Mouse (Mus musculus) testis, adult 2 months (tissue): ENCODE measurements around the gene Gnao1. TPM values are rescaled to one million over a fixed set of nuclear protein-coding genes. Genes with fewer than 3 reads are reported as not detected.

ENCODE experiments used
- H3K27ac ChIP-seq: fragments of 200-500 bp; 2 replicates; pipeline ENCODE4 v1.5.1; 2012; ENCODE audit warnings: low read depth, low read length; ENCODE audit not compliant: control insufficient read depth, insufficient read depth
- H3K27me3 ChIP-seq: fragments of 200-500 bp; 2 replicates; pipeline ENCODE4 v1.6.1; 2012; ENCODE audit warnings: mild to moderate bottlenecking, low read length, moderate library complexity; ENCODE audit not compliant: control insufficient read depth, insufficient read depth
- H3K36me3 ChIP-seq: fragments of 200-500 bp; 2 replicates; pipeline ENCODE4 v1.6.1; 2012; ENCODE audit warnings: mild to moderate bottlenecking, low read length; ENCODE audit not compliant: control insufficient read depth, insufficient read depth
- H3K4me1 ChIP-seq: fragments of 200-500 bp; 2 replicates; pipeline ENCODE4 v1.6.1; 2012; ENCODE audit warnings: low read length; ENCODE audit not compliant: control insufficient read depth, insufficient read depth
- H3K4me3 ChIP-seq: fragments of 200-500 bp; 2 replicates; pipeline ENCODE4 v1.5.1; 2012; ENCODE audit warnings: low read depth, mild to moderate bottlenecking, low read length, moderate library complexity, mixed read lengths; ENCODE audit not compliant: control insufficient read depth
- CTCF ChIP-seq: fragments of 200-500 bp; IDR thresholded peaks from 2 replicates; pipeline ENCODE4 v1.5.1; 2012; ENCODE audit warnings: low read depth, mild to moderate bottlenecking, inconsistent platforms, low read length, moderate library complexity; ENCODE audit not compliant: control insufficient read depth, insufficient read depth, insufficient replicate concordance
- POLR2A ChIP-seq: fragments of 200-500 bp; IDR thresholded peaks from 2 replicates; pipeline ENCODE4 v1.6.1; 2012; ENCODE audit warnings: low read depth, mild to moderate bottlenecking, inconsistent platforms, low read length, moderate library complexity; ENCODE audit not compliant: control insufficient read depth
- polyA plus RNA-seq: library from polyadenylated mRNA; depleted of rRNA; stranded (reverse); fragments of >200 nt; gene quantifications from 2 replicates; pipeline ENCODE4 v1.2.3, GENCODE M21; 2012

The Gnao1 gene
- polyA plus RNA-seq, 1 experiment: 27.0 TPM

DNA sequence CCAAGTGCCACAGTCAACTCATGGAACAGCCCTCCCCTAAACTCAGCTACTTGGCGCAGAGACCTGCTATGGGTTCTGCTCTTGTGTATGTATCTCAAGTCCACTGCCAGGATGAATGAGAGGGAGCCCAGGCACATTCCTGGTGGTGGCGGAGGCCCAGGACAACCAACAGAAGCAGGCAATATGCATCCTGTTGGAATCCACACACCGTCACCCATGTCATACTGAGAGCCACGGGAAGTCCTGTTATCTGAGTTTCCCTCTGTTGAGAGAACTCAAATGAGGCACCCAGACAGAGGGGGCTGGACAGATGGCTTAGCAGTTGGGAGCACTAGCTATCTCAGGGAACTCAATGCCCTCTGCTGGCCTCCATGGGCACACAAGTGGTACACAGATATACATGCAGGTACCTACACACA is 131.9 kb downstream of the Gnao1 start:
- H3K4me1 ChIP-seq: no peaks in the 10 kb centered on the region
- no peaks in the 10 kb centered on the region for H3K27me3 ChIP-seq
- TF ChIP-seq POLR2A (no peak), CTCF (no peak)
- H3K36me3 ChIP-seq: no peaks in the 10 kb centered on the region
- H3K27ac ChIP-seq: no peak overlapping the region
- no peak overlapping the region for H3K4me3 ChIP-seq

DNA sequence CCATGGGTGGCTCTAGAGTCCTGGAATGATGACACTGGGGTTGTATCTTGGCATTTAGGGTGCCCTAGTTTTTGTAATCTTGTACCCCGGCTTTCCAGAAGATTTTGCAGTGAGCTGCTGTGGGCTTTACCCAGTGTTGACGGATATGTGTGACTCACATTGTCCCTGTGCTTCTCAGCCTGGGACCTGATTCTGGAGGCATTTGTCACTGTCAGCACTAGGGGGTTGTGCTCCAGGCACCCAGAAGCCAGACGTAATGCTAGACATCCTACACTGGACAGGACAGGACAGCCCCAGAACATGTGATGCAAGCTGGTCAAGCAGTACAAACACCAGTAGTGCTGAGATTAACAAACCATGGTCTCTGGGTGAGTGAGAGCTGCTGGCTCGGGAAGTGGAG is 136.0 kb downstream of the Gnao1 start:
- TF ChIP-seq CTCF: no peak
- TF ChIP-seq POLR2A: no peak
- Histone ChIP-seq H3K27ac (no peak overlapping the region), H3K4me3 (no peak overlapping the region), H3K36me3 (no peaks in the 10 kb centered on the region), H3K27me3 (no peaks in the 10 kb centered on the region), H3K4me1 (no peaks in the 10 kb centered on the region)

DNA sequence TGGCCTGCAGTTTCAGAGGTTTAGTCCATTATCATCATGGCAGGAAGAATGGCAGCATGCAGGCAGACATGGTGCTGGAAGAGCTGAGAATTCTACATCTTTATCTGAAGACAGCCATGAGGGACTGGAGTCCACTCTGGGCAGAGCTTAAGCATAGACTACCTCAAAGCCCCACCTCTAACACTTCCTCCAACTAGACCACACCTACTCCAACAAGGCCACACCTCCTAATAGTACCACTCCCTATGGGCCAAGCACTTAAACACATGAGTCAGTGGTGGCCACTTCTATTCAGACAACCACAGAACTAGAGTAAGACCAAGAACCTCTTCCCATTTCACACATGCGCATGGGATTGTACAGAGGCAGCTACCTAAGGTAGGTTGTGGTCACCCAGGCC is 136.6 kb downstream of the Gnao1 start:
- Histone ChIP-seq H3K4me1 (no peaks in the 10 kb centered on the region), H3K27ac (no peak overlapping the region), H3K4me3 (no peak overlapping the region), H3K27me3 (no peaks in the 10 kb centered on the region), H3K36me3 (no peaks in the 10 kb centered on the region)
- TF ChIP-seq CTCF (no peak), POLR2A (no peak)

DNA sequence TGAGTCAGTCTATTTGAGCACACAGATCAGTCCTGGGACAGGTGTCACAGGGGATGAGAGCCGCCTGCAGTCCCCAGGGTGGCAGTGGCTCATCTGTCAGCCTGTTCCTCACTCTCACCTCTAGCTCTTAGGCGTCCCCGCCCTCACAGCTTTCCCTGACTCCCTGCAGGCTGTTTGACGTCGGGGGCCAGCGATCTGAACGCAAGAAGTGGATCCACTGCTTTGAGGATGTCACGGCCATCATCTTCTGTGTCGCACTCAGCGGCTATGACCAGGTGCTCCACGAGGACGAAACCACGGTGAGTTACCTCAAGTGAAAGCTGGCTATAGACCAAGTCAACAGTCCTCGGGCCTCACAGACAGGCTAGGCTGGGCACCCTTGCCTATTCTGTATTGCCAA is 140.4 kb downstream of the Gnao1 start:
- no peak overlapping the region for H3K27ac ChIP-seq
- TF ChIP-seq POLR2A: no peak
- no peak for TF ChIP-seq CTCF
- H3K4me3 ChIP-seq: no peak overlapping the region
- no peaks in the 10 kb centered on the region; the same call in 1 of the 2 replicates for H3K36me3 ChIP-seq
- H3K4me1 ChIP-seq: no peaks in the 10 kb centered on the region
- no peaks in the 10 kb centered on the region for H3K27me3 ChIP-seq

DNA sequence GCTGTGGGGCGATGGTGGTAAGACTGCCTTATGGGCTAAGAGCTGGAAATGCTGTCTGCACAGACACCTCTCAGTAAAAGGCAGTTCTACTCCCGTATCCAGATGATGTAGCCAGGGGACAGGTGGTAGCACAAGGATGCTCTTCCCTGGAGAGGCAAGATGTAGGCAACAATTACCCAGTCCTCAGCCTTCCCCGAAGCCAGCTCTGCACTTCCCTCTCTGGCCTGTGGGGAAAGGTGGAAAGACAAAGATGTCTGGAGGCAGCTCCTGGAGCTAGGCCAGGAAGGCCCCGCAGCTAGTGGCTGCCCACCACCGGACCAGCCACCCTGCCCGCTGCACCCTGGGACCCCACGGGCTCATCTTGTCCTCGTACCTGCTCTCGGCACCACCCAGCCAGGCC is 142.7 kb downstream of the Gnao1 start:
- Histone ChIP-seq H3K36me3 (no peaks in the 10 kb centered on the region; the same call in 1 of the 2 replicates), H3K4me3 (no peak overlapping the region), H3K4me1 (no peaks in the 10 kb centered on the region)

GRCm38 (mm10) chr8:93958402-93958801 is 148.6 kb downstream of the Gnao1 start:
- H3K4me1 ChIP-seq: no peaks in the 10 kb centered on the region
- no peak overlapping the region for H3K4me3 ChIP-seq
- TF ChIP-seq POLR2A (no peak), CTCF (no peak)
- no peaks in the 10 kb centered on the region for H3K27me3 ChIP-seq
- H3K36me3 ChIP-seq: no peaks in the 10 kb centered on the region; the same call in 1 of the 2 replicates
- H3K27ac ChIP-seq: no peak overlapping the region

More for the DNA sequence above, 142.7 kb downstream of the Gnao1 start:
- H3K27ac ChIP-seq: no peak overlapping the region
- TF ChIP-seq CTCF: no peak
- TF ChIP-seq POLR2A: no peak
- H3K27me3 ChIP-seq: no peaks in the 10 kb centered on the region

DNA sequence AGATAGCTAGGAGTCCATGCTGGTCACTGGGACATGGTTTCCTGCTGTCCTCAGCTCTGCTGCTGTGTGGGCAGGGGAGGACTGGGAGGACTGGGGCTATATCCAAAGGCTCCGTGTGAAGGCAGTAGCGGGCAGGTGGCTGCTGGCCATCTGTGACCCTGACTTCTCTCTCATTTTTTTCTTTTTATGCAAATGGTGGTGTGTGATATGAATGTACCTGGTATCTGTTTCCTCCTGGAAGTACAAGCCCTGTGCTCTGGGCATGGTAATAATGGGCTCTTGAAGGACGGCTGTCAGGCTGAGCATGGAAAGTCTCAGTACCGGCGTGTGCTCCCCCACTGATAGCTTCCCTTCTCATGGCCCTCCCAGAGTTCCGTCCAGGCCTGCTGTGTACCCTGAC is 151.1 kb downstream of the Gnao1 start:
- H3K36me3 ChIP-seq: no peaks in the 10 kb centered on the region; the same call in 1 of the 2 replicates
- no peaks in the 10 kb centered on the region for H3K4me1 ChIP-seq
- no peak for TF ChIP-seq CTCF
- no peak for TF ChIP-seq POLR2A
- H3K27me3 ChIP-seq: no peaks in the 10 kb centered on the region
- H3K4me3 ChIP-seq: no peak overlapping the region
- H3K27ac ChIP-seq: no peak overlapping the region

DNA sequence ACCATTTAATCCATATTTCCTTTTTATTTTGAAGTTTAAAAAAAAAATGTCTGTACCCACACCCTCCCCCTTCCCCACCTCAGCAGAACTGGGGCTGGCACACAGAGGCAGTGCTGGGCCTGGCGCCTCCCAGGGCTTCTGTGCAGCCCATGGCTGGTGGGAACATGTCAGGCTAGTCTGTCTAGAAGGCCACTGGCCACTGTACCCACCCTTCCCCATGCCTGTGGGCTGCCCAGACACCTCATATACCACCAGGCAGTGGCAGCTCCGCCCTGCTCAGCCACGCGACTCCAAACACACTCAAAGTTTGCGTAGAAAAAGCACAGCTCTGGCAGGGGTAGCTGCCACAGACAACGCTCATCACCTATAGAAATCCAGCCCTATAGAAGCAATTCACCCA is 158.5 kb downstream of the Gnao1 start:
- TF ChIP-seq POLR2A (no peak), CTCF (no peak)
- H3K27me3 ChIP-seq: no peaks in the 10 kb centered on the region
- H3K4me3 ChIP-seq: no peak overlapping the region
- H3K4me1 ChIP-seq: no peaks in the 10 kb centered on the region
- H3K27ac ChIP-seq: no peak overlapping the region
- peaks cover 2% of the 10 kb centered on the region for H3K36me3 ChIP-seq
